Mouse (Mus musculus): ENCODE data around the gene Skap2. TPM values are rescaled to one million over a fixed set of nuclear protein-coding genes. Genes with fewer than 3 reads are reported as not detected.

Gene Skap2
- total and polyA plus RNA-seq, 2 experiments from 2014 or later: 11.5 to 12.5 TPM

GRCm38 (mm10) chr6:51894717-51895116 is 117.6 kb downstream of the Skap2 start:
- Histone ChIP-seq H3K4me2 (ENCODE audit: low read depth, low read length, poor library complexity, severe bottlenecking) (no peak overlapping the region), H3K9me3 (ENCODE audit: low read length) (no peaks in the 10 kb centered on the region), H3K4me1 (ENCODE audit: insufficient read depth, low read length) (no peaks in the 10 kb centered on the region), H3K27ac (ENCODE audit: low read depth, low read length) (no peak overlapping the region), H3K27me3 (ENCODE audit: insufficient read depth, low read length) (no peaks in the 10 kb centered on the region), H3K36me3 (ENCODE audit: insufficient read depth, low read length) (no peaks in the 10 kb centered on the region), H3K9ac (replicated peaks; ENCODE audit: low read length, poor library complexity, severe bottlenecking) (no peak overlapping the region), H3K4me3 (ENCODE audit: low read depth, low read length) (no peak overlapping the region)
- no peak for DNase-seq (ENCODE audit: low spot score)
- no peak for TF ChIP-seq CTCF (IDR thresholded peaks at IDR 0.05)
- 98% methylated on average over 3 of the region's 3 CpGs for WGBS
- no peak for ATAC-seq (ENCODE audit: low FRiP score)

GRCm38 (mm10) chr6:51890356-51890755 is 122.0 kb downstream of the Skap2 start:
- Histone ChIP-seq H3K4me1 (ENCODE audit: insufficient read depth, low read length) (no peaks in the 10 kb centered on the region), H3K9me3 (ENCODE audit: low read length) (no peaks in the 10 kb centered on the region), H3K9ac (replicated peaks; ENCODE audit: low read length, poor library complexity, severe bottlenecking) (no peak overlapping the region), H3K27me3 (ENCODE audit: insufficient read depth, low read length) (no peaks in the 10 kb centered on the region), H3K4me2 (ENCODE audit: low read depth, low read length, poor library complexity, severe bottlenecking) (no peak overlapping the region), H3K36me3 (ENCODE audit: insufficient read depth, low read length) (no peaks in the 10 kb centered on the region), H3K4me3 (ENCODE audit: low read depth, low read length) (no peak overlapping the region), H3K27ac (ENCODE audit: low read depth, low read length) (no peak overlapping the region)
- DNase-seq (ENCODE audit: low spot score) (no peak), ATAC-seq (ENCODE audit: low FRiP score) (no peak)
- TF ChIP-seq CTCF (IDR thresholded peaks at IDR 0.05): no peak
- 86% methylated on average over 5 of the region's 5 CpGs for WGBS

- H3K27ac ChIP-seq (ENCODE audit: low read depth, low read length): no peak overlapping the region
- no peak for TF ChIP-seq CTCF (IDR thresholded peaks at IDR 0.05)
- no peak overlapping the region for H3K4me2 ChIP-seq (ENCODE audit: low read depth, low read length, poor library complexity, severe bottlenecking)
- WGBS: 82% methylated on average over 4 of the region's 4 CpGs
- H3K27me3 ChIP-seq (ENCODE audit: insufficient read depth, low read length): no peaks in the 10 kb centered on the region
- no peaks in the 10 kb centered on the region for H3K36me3 ChIP-seq (ENCODE audit: insufficient read depth, low read length)
- H3K4me3 ChIP-seq (ENCODE audit: low read depth, low read length): no peak overlapping the region
- ATAC-seq (ENCODE audit: low FRiP score): no peak
- H3K9me3 ChIP-seq (ENCODE audit: low read length): no peaks in the 10 kb centered on the region
- DNase-seq (ENCODE audit: low spot score): no peak
- H3K4me1 ChIP-seq (ENCODE audit: insufficient read depth, low read length): no peaks in the 10 kb centered on the region
- H3K9ac ChIP-seq (replicated peaks; ENCODE audit: low read length, poor library complexity, severe bottlenecking): no peak overlapping the region
Observed at GRCm38 (mm10) chr6:51889824-51890223, 122.5 kb downstream of the Skap2 start.

- no peak overlapping the region for H3K27ac ChIP-seq (ENCODE audit: low read depth, low read length)
- no peak for DNase-seq (ENCODE audit: low spot score)
- no peaks in the 10 kb centered on the region for H3K4me1 ChIP-seq (ENCODE audit: insufficient read depth, low read length)
- no peak for ATAC-seq (ENCODE audit: low FRiP score)
- H3K9ac ChIP-seq (replicated peaks; ENCODE audit: low read length, poor library complexity, severe bottlenecking): no peak overlapping the region
- H3K4me2 ChIP-seq (ENCODE audit: low read depth, low read length, poor library complexity, severe bottlenecking): no peak overlapping the region
- H3K27me3 ChIP-seq (ENCODE audit: insufficient read depth, low read length): no peaks in the 10 kb centered on the region
- H3K9me3 ChIP-seq (ENCODE audit: low read length): no peaks in the 10 kb centered on the region
- no peak for TF ChIP-seq CTCF (IDR thresholded peaks at IDR 0.05)
- WGBS: 44% methylated on average over 3 of the region's 3 CpGs
- no peak overlapping the region for H3K4me3 ChIP-seq (ENCODE audit: low read depth, low read length)
- H3K36me3 ChIP-seq (ENCODE audit: insufficient read depth, low read length): no peaks in the 10 kb centered on the region
Observed at GRCm38 (mm10) chr6:51886902-51887431, 125.4 kb downstream of the Skap2 start.

- no peak overlapping the region for H3K27ac ChIP-seq (ENCODE audit: low read depth, low read length)
Observed at GRCm38 (mm10) chr6:51882880-51883274, 129.5 kb downstream of the Skap2 start.

GRCm38 (mm10) chr6:51882266-51882879 is 130.0 kb downstream of the Skap2 start:
- Histone ChIP-seq H3K4me3 (ENCODE audit: low read depth, low read length) (no peak overlapping the region), H3K27ac (ENCODE audit: low read depth, low read length) (no peak overlapping the region), H3K9me3 (ENCODE audit: low read length) (no peaks in the 10 kb centered on the region), H3K4me2 (ENCODE audit: low read depth, low read length, poor library complexity, severe bottlenecking) (no peak overlapping the region), H3K27me3 (ENCODE audit: insufficient read depth, low read length) (peaks cover 5% of the 10 kb centered on the region; the same call in 1 of the 2 replicates), H3K4me1 (ENCODE audit: insufficient read depth, low read length) (no peaks in the 10 kb centered on the region), H3K36me3 (ENCODE audit: insufficient read depth, low read length) (no peaks in the 10 kb centered on the region), H3K9ac (replicated peaks; ENCODE audit: low read length, poor library complexity, severe bottlenecking) (no peak overlapping the region)
- 79% methylated on average over 17 of the region's 17 CpGs for WGBS
- no peak for TF ChIP-seq CTCF (IDR thresholded peaks at IDR 0.05)
- ATAC-seq (ENCODE audit: low FRiP score): no peak
- DNase-seq (ENCODE audit: low spot score): no peak

More at GRCm38 (mm10) chr6:51882880-51883274, 129.5 kb downstream of the Skap2 start:
- ATAC-seq (ENCODE audit: low FRiP score): no peak
- H3K4me2 ChIP-seq (ENCODE audit: low read depth, low read length, poor library complexity, severe bottlenecking): no peak overlapping the region
- no peaks in the 10 kb centered on the region for H3K36me3 ChIP-seq (ENCODE audit: insufficient read depth, low read length)
- H3K27me3 ChIP-seq (ENCODE audit: insufficient read depth, low read length): peaks cover 5% of the 10 kb centered on the region; the same call in 1 of the 2 replicates
- WGBS: 34% methylated on average over 5 of the region's 5 CpGs
- no peak overlapping the region for H3K9ac ChIP-seq (replicated peaks; ENCODE audit: low read length, poor library complexity, severe bottlenecking)
- DNase-seq (ENCODE audit: low spot score): peak; percentile 43
- TF ChIP-seq CTCF (IDR thresholded peaks at IDR 0.05): no peak
- H3K4me3 ChIP-seq (ENCODE audit: low read depth, low read length): no peak overlapping the region
- H3K9me3 ChIP-seq (ENCODE audit: low read length): no peaks in the 10 kb centered on the region
- no peaks in the 10 kb centered on the region for H3K4me1 ChIP-seq (ENCODE audit: insufficient read depth, low read length)
